Mouse (Mus musculus) ES-E14 (cell line): ENCODE results near the gene Dppa1. TPM values are rescaled to one million over a fixed set of nuclear protein-coding genes. Genes with fewer than 3 reads are reported as not detected.

Experiments used
- DNase-seq: peaks from one replicate; pipeline ENCODE4 v3.0.0-alpha.2; 2013; ENCODE audit warnings: low read depth, low spot score
- H3K27ac ChIP-seq: 2 replicates; pipeline ENCODE4 v1.5.1; 2012; ENCODE audit warnings: low read depth, mild to moderate bottlenecking, low read length, moderate library complexity, mixed read lengths; ENCODE audit not compliant: poor library complexity, insufficient read depth, severe bottlenecking
- H3K36me3 ChIP-seq: 2 replicates; pipeline ENCODE4 v1.6.1; 2012; ENCODE audit warnings: mild to moderate bottlenecking, low read length, moderate library complexity, mixed read lengths; ENCODE audit not compliant: control insufficient read depth, poor library complexity, insufficient read depth, severe bottlenecking
- H3K4me1 ChIP-seq, 2 experiments: fragments of 150-350 bp in 1 of 2; sonication (generic) in 1 of 2; 2 replicates each; pipeline ENCODE4 v1.6.1; 2012; ENCODE audit warnings: low read length in 2 of 2, mild to moderate bottlenecking in 1 of 2, mixed read lengths in 1 of 2; ENCODE audit not compliant: control insufficient read depth in 2 of 2, insufficient read depth in 2 of 2, poor library complexity in 1 of 2
- H3K4me3 ChIP-seq, 2 experiments: fragments of 150-350 bp in 1 of 2; sonication (generic) in 1 of 2; 2 replicates each; pipeline ENCODE4 v1.5.1; 2012; ENCODE audit warnings: low read length in 2 of 2, low read depth in 1 of 2, mild to moderate bottlenecking in 1 of 2, mixed read lengths in 1 of 2; ENCODE audit not compliant: insufficient read depth in 1 of 2, poor library complexity in 1 of 2, severe bottlenecking in 1 of 2
- H3K9ac ChIP-seq: 2 replicates; pipeline ENCODE4 v1.6.1; 2012; ENCODE audit warnings: low read depth, mild to moderate bottlenecking, low read length, mixed read lengths; ENCODE audit not compliant: poor library complexity, insufficient read depth, severe bottlenecking
- H3K9me3 ChIP-seq: fragments of 150-350 bp; sonication (generic); 2 replicates; pipeline ENCODE4 v1.6.1; 2012; ENCODE audit warnings: low read depth, mild to moderate bottlenecking, low read length; ENCODE audit not compliant: control insufficient read depth, insufficient read depth
- CHD2 ChIP-seq: IDR thresholded peaks from 2 replicates; pipeline ENCODE4 v1.6.1; 2014; ENCODE audit warnings: mild to moderate bottlenecking, low read depth, low read length, inconsistent platforms
- HCFC1 ChIP-seq: IDR thresholded peaks from 2 replicates; pipeline ENCODE4 v1.6.1; 2012; ENCODE audit warnings: low read length, inconsistent platforms, borderline replicate concordance; ENCODE audit not compliant: insufficient read depth
- MAFK ChIP-seq: IDR thresholded peaks from 2 replicates; pipeline ENCODE4 v1.6.1; 2014; ENCODE audit warnings: mild to moderate bottlenecking, low read depth, low read length, inconsistent platforms; ENCODE audit not compliant: insufficient read depth
- ZC3H11A ChIP-seq: IDR thresholded peaks from 2 replicates; pipeline ENCODE4 v1.6.1; 2012; ENCODE audit warnings: low read depth, mild to moderate bottlenecking, inconsistent platforms, low read length, borderline replicate concordance
- ZNF384 ChIP-seq: IDR thresholded peaks from 2 replicates; pipeline ENCODE4 v1.6.1; 2012; ENCODE audit warnings: low read depth, low read length, inconsistent platforms
- in situ Hi-C, 2 experiments: fragments of 600-800 bp; cut with MboI; formaldehyde crosslinking; loops; one replicate each; pipeline ENCODE4 v1.15.1; 2025; ENCODE audit warnings: low sequenced_read_pairs in 2 of 2, inconsistent platforms in 1 of 2; ENCODE audit not compliant: unreplicated experiment in 2 of 2
- total RNA-seq: library from RNA; depleted of rRNA; stranded (reverse); fragments of 300-350 nt; gene quantifications from 2 replicates; pipeline ENCODE4 v1.2.3, GENCODE M21; 2012; rRNA removed

Gene Dppa1
- total RNA-seq, 1 experiment, result 1.4 TPM

DNA sequence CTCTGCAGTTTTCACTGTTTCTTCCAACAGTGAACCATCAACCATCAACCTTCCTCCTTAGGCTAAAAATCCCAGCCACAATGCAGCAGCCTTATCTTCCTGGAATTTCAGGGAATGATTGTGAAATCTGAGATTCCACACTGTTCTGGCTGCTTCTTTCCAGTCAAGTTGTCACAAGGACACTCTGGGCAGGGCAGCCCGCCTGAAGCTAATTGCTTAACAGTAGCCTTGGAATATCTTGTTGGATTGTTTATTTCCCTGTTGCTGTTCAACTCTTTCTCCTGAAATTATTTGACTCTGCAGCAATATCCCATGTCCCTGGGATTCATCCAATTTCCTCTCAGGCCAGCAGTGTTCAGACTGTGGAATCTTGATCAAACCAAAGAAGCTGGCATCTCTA is 64.4 kb downstream of the Dppa1 start:
- H3K36me3 ChIP-seq, result no peaks in the 10 kb centered on the region
- no peak overlapping the region for H3K9ac ChIP-seq
- no peaks in the 10 kb centered on the region for H3K9me3 ChIP-seq
- in situ Hi-C loops, result no loop called here
- H3K4me1 ChIP-seq, result peaks cover 0 to 2% of the 10 kb centered on the region in 2 experiments; a peak in 1 of 4 replicates
- H3K27ac ChIP-seq, result no peak overlapping the region
- no peak for DNase-seq
- H3K4me3 ChIP-seq, result no peak overlapping the region
- no peak for TF ChIP-seq MAFK
- TF ChIP-seq HCFC1, result no peak
- TF ChIP-seq ZNF384, result no peak
- TF ChIP-seq CHD2, result no peak
- no peak for TF ChIP-seq ZC3H11A

DNA sequence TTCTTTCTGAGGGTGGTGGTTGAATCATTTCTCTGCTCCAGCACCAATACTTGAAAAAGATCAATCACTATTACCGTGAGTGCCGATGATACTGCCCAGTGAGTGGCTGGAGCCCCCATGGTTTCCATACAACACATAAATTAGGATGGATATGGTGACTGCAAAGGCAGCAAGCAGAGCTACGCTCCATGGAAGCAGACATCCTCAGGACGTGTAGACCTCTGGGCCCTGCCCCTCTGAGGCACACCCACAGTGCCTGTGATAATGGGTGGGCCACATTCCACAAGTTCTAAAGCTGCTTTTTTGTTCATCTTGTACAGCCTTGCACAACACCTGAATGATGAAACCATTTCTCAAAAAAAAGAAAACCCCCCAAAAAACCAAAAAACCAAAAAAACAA is 68.0 kb downstream of the Dppa1 start:
- no peak overlapping the region for H3K4me3 ChIP-seq
- no peaks in the 10 kb centered on the region for H3K9me3 ChIP-seq
- H3K36me3 ChIP-seq, result no peaks in the 10 kb centered on the region
- TF ChIP-seq CHD2 (no peak), HCFC1 (no peak), ZNF384 (no peak), ZC3H11A (no peak), MAFK (no peak)
- H3K27ac ChIP-seq, result no peak overlapping the region
- H3K4me1 ChIP-seq, result peaks cover 0 to 2% of the 10 kb centered on the region in 2 experiments; a peak in 1 of 4 replicates
- no peak for DNase-seq
- H3K9ac ChIP-seq, result no peak overlapping the region
- in situ Hi-C loops, result no loop called here

Other genes starting within 250 kb of the Dppa1 start
- not detected in 2 replicates for gene Itk, start 239.7 kb downstream of the Dppa1 start, total RNA-seq
- gene Fam71b, start 232.7 kb downstream of the Dppa1 start, total RNA-seq, result not detected in 2 replicates
- gene Med7, start 192.3 kb downstream of the Dppa1 start, total RNA-seq, result 31.6 and 44.1 TPM in 2 replicates
- not detected in 2 replicates for gene Havcr2, start 174.3 kb downstream of the Dppa1 start, total RNA-seq
- gene Gm12169, start 105.0 kb downstream of the Dppa1 start, total RNA-seq, result not detected in 2 replicates
- gene BC053393, start 57.7 kb downstream of the Dppa1 start, total RNA-seq, result not detected in 2 replicates
- 0.16 and 5.2 TPM in 2 replicates for gene Timd2, start 77.8 kb upstream of the Dppa1 start, total RNA-seq
- gene Havcr1, start 105.8 kb upstream of the Dppa1 start, total RNA-seq, result 0.22 TPM in 1 of 2 replicates, not detected in the other
- not detected in 2 replicates for gene Timd4, start 181.5 kb upstream of the Dppa1 start, total RNA-seq